Mouse (Mus musculus): ENCODE data around the gene Il9r.

Gene Il9r

GRCm38 (mm10) chr11:32159176-32159575 lies 40.9 kb downstream of the Il9r start:
- no peak for DNase-seq (ENCODE audit: low read depth, low spot score)

GRCm38 (mm10) chr11:32157791-32158594 lies 42.1 kb downstream of the Il9r start:
- no peak for DNase-seq (ENCODE audit: low read depth, low spot score)

- DNase-seq (ENCODE audit: low read depth, low spot score), result no peak
These were observed 43.0 kb downstream of the Il9r start for GRCm38 (mm10) chr11:32156854-32157630.

GRCm38 (mm10) chr11:32153216-32153615 lies 46.9 kb downstream of the Il9r start:
- DNase-seq (ENCODE audit: low read depth, low spot score), result no peak

- no peak for DNase-seq (ENCODE audit: low read depth, low spot score)
These were observed 47.3 kb downstream of the Il9r start for GRCm38 (mm10) chr11:32152814-32153213.

GRCm38 (mm10) chr11:32151243-32151642 lies 48.8 kb downstream of the Il9r start:
- DNase-seq (ENCODE audit: low read depth, low spot score), result no peak

GRCm38 (mm10) chr11:32149605-32150004 lies 50.5 kb downstream of the Il9r start:
- no peak for DNase-seq (ENCODE audit: low read depth, low spot score)

GRCm38 (mm10) chr11:32142771-32143170 lies 57.3 kb downstream of the Il9r start:
- DNase-seq (ENCODE audit: low read depth, low spot score), result no peak

GRCm38 (mm10) chr11:32141627-32142586 lies 58.2 kb downstream of the Il9r start:
- no peak for DNase-seq (ENCODE audit: low read depth, low spot score)

GRCm38 (mm10) chr11:32141034-32141433 lies 59.0 kb downstream of the Il9r start:
- no peak for DNase-seq (ENCODE audit: low read depth, low spot score)

GRCm38 (mm10) chr11:32139528-32139961 lies 60.5 kb downstream of the Il9r start:
- no peak for DNase-seq (ENCODE audit: low read depth, low spot score)

- DNase-seq (ENCODE audit: low read depth, low spot score), result no peak
These were observed 61.5 kb downstream of the Il9r start for GRCm38 (mm10) chr11:32138614-32138964.

GRCm38 (mm10) chr11:32137719-32138613 lies 62.1 kb downstream of the Il9r start:
- no peak for DNase-seq (ENCODE audit: low read depth, low spot score)
